Mouse (Mus musculus): Measurements from ENCODE around the gene Anxa11. TPM values are rescaled to one million over a fixed set of nuclear protein-coding genes. Genes with fewer than 3 reads are reported as not detected.
"Not testable (repeated sequence)": the region's sequence is repeated elsewhere in the genome, so short reads cannot be mapped to it uniquely, and the experiment has no call there.

Gene Anxa11
- polyA plus RNA-seq, 1 experiment from 2014 or later, result 3.1 TPM

- Histone ChIP-seq H3K9ac (ENCODE audit: low read depth, low read length) (no peak overlapping the region), H3K4me3 (ENCODE audit: low read length) (no peak overlapping the region), H3K36me3 (ENCODE audit: control insufficient read depth, insufficient read depth, low read length) (no peaks in the 10 kb centered on the region), H3K27ac (ENCODE audit: low read depth, low read length) (peak overlapping the region; percentile 44; the same call in 1 of the 2 replicates), H3K9me3 (ENCODE audit: control insufficient read depth, low read length) (no peaks in the 10 kb centered on the region), H3K4me1 (ENCODE audit: control insufficient read depth, insufficient read depth, low read depth, low read length) (no peaks in the 10 kb centered on the region; the same call in none of the 2 replicates), H3K27me3 (replicated peaks; ENCODE audit: control insufficient read depth, insufficient read depth, low read length) (no peaks in the 10 kb centered on the region), H3K4me2 (ENCODE audit: low read length) (no peak overlapping the region)
- ATAC-seq, result peak; percentile 85
- 67% methylated on average over 7 of the region's 7 CpGs for whole genome bisulfite sequencing
Observed at GRCm38 (mm10) chr14:25805871-25806270, 36.1 kb upstream of the Anxa11 start.

GRCm38 (mm10) chr14:25806561-25806960, 35.4 kb upstream of the Anxa11 start:
- Histone ChIP-seq H3K4me1 (ENCODE audit: control insufficient read depth, insufficient read depth, low read depth, low read length) (no peaks in the 10 kb centered on the region; the same call in none of the 2 replicates), H3K36me3 (ENCODE audit: control insufficient read depth, insufficient read depth, low read length) (no peaks in the 10 kb centered on the region), H3K9ac (ENCODE audit: low read depth, low read length) (no peak overlapping the region), H3K27ac (ENCODE audit: low read depth, low read length) (no peak overlapping the region), H3K4me3 (ENCODE audit: low read length) (no peak overlapping the region), H3K4me2 (ENCODE audit: low read length) (no peak overlapping the region), H3K9me3 (ENCODE audit: control insufficient read depth, low read length) (no peaks in the 10 kb centered on the region), H3K27me3 (replicated peaks; ENCODE audit: control insufficient read depth, insufficient read depth, low read length) (no peaks in the 10 kb centered on the region)
- WGBS, result 93% methylated on average over 7 of the region's 7 CpGs
- no peak for ATAC-seq

GRCm38 (mm10) chr14:25811026-25811425, 30.9 kb upstream of the Anxa11 start:
- not testable (repeated sequence) for H3K36me3 ChIP-seq (ENCODE audit: control insufficient read depth, insufficient read depth, low read length); H3K9ac ChIP-seq (ENCODE audit: low read depth, low read length); H3K4me2 ChIP-seq (ENCODE audit: low read length); H3K9me3 ChIP-seq (ENCODE audit: control insufficient read depth, low read length); H3K27me3 ChIP-seq (replicated peaks; ENCODE audit: control insufficient read depth, insufficient read depth, low read length); H3K4me3 ChIP-seq (ENCODE audit: low read length); H3K27ac ChIP-seq (ENCODE audit: low read depth, low read length); ATAC-seq; H3K4me1 ChIP-seq (ENCODE audit: control insufficient read depth, insufficient read depth, low read depth, low read length)
- 87% methylated on average over 1 of the region's 1 CpGs for WGBS

- H3K9ac ChIP-seq (ENCODE audit: low read depth, low read length), result no peak overlapping the region
- no peaks in the 10 kb centered on the region for H3K9me3 ChIP-seq (ENCODE audit: control insufficient read depth, low read length)
- H3K4me1 ChIP-seq (ENCODE audit: control insufficient read depth, insufficient read depth, low read depth, low read length), result no peaks in the 10 kb centered on the region
- no peak overlapping the region for H3K4me2 ChIP-seq (ENCODE audit: low read length)
- H3K27me3 ChIP-seq (replicated peaks; ENCODE audit: control insufficient read depth, insufficient read depth, low read length), result no peaks in the 10 kb centered on the region
- H3K36me3 ChIP-seq (ENCODE audit: control insufficient read depth, insufficient read depth, low read length), result no peaks in the 10 kb centered on the region
- no peak overlapping the region for H3K27ac ChIP-seq (ENCODE audit: low read depth, low read length)
- H3K4me3 ChIP-seq (ENCODE audit: low read length), result no peak overlapping the region
- ATAC-seq, result no peak
Observed at GRCm38 (mm10) chr14:25814140-25814539, 27.8 kb upstream of the Anxa11 start.

GRCm38 (mm10) chr14:25816416-25816815, 25.5 kb upstream of the Anxa11 start:
- Histone ChIP-seq H3K4me2 (ENCODE audit: low read length) (no peak overlapping the region), H3K36me3 (ENCODE audit: control insufficient read depth, insufficient read depth, low read length) (no peaks in the 10 kb centered on the region), H3K27ac (ENCODE audit: low read depth, low read length) (no peak overlapping the region), H3K9me3 (ENCODE audit: control insufficient read depth, low read length) (no peaks in the 10 kb centered on the region), H3K9ac (ENCODE audit: low read depth, low read length) (no peak overlapping the region), H3K27me3 (replicated peaks; ENCODE audit: control insufficient read depth, insufficient read depth, low read length) (no peaks in the 10 kb centered on the region), H3K4me1 (ENCODE audit: control insufficient read depth, insufficient read depth, low read depth, low read length) (no peaks in the 10 kb centered on the region), H3K4me3 (ENCODE audit: low read length) (no peak overlapping the region)
- peak; percentile 77 for ATAC-seq
- WGBS, result 10% methylated on average over 9 of the region's 9 CpGs

- ATAC-seq, result no peak
- Histone ChIP-seq H3K27ac (ENCODE audit: low read depth, low read length) (no peak overlapping the region), H3K9me3 (ENCODE audit: control insufficient read depth, low read length) (no peaks in the 10 kb centered on the region), H3K36me3 (ENCODE audit: control insufficient read depth, insufficient read depth, low read length) (no peaks in the 10 kb centered on the region), H3K9ac (ENCODE audit: low read depth, low read length) (no peak overlapping the region), H3K4me1 (ENCODE audit: control insufficient read depth, insufficient read depth, low read depth, low read length) (no peaks in the 10 kb centered on the region), H3K27me3 (replicated peaks; ENCODE audit: control insufficient read depth, insufficient read depth, low read length) (no peaks in the 10 kb centered on the region), H3K4me3 (ENCODE audit: low read length) (no peak overlapping the region), H3K4me2 (ENCODE audit: low read length) (no peak overlapping the region)
- 77% methylated on average over 1 of the region's 1 CpGs for whole genome bisulfite sequencing
Observed at GRCm38 (mm10) chr14:25822584-25822983, 19.4 kb upstream of the Anxa11 start.

- no peak overlapping the region for H3K9ac ChIP-seq (ENCODE audit: low read depth, low read length)
- WGBS, result 40% methylated on average over 5 of the region's 5 CpGs
Observed at GRCm38 (mm10) chr14:25824995-25825394, 17.0 kb upstream of the Anxa11 start.

GRCm38 (mm10) chr14:25825880-25826626, 15.9 kb upstream of the Anxa11 start:
- Histone ChIP-seq H3K4me2 (ENCODE audit: low read length) (no peak overlapping the region), H3K27me3 (replicated peaks; ENCODE audit: control insufficient read depth, insufficient read depth, low read length) (no peaks in the 10 kb centered on the region), H3K4me3 (ENCODE audit: low read length) (no peak overlapping the region), H3K4me1 (ENCODE audit: control insufficient read depth, insufficient read depth, low read depth, low read length) (no peaks in the 10 kb centered on the region), H3K9me3 (ENCODE audit: control insufficient read depth, low read length) (no peaks in the 10 kb centered on the region), H3K36me3 (ENCODE audit: control insufficient read depth, insufficient read depth, low read length) (no peaks in the 10 kb centered on the region), H3K27ac (ENCODE audit: low read depth, low read length) (no peak overlapping the region), H3K9ac (ENCODE audit: low read depth, low read length) (no peak overlapping the region)
- ATAC-seq, result no peak
- WGBS, result 89% methylated on average over 11 of the region's 11 CpGs

More at GRCm38 (mm10) chr14:25824995-25825394, 17.0 kb upstream of the Anxa11 start:
- H3K27ac ChIP-seq (ENCODE audit: low read depth, low read length), result no peak overlapping the region
- H3K4me1 ChIP-seq (ENCODE audit: control insufficient read depth, insufficient read depth, low read depth, low read length), result no peaks in the 10 kb centered on the region
- no peaks in the 10 kb centered on the region for H3K9me3 ChIP-seq (ENCODE audit: control insufficient read depth, low read length)
- H3K4me2 ChIP-seq (ENCODE audit: low read length), result no peak overlapping the region
- H3K27me3 ChIP-seq (replicated peaks; ENCODE audit: control insufficient read depth, insufficient read depth, low read length), result no peaks in the 10 kb centered on the region
- H3K36me3 ChIP-seq (ENCODE audit: control insufficient read depth, insufficient read depth, low read length), result no peaks in the 10 kb centered on the region
- ATAC-seq, result no peak
- no peak overlapping the region for H3K4me3 ChIP-seq (ENCODE audit: low read length)

- H3K36me3 ChIP-seq (ENCODE audit: control insufficient read depth, insufficient read depth, low read length), result no peaks in the 10 kb centered on the region
- no peak overlapping the region for H3K4me2 ChIP-seq (ENCODE audit: low read length)
- 99% methylated on average over 2 of the region's 2 CpGs for WGBS
- H3K27me3 ChIP-seq (replicated peaks; ENCODE audit: control insufficient read depth, insufficient read depth, low read length), result no peaks in the 10 kb centered on the region
- no peak overlapping the region for H3K27ac ChIP-seq (ENCODE audit: low read depth, low read length)
- no peak overlapping the region for H3K9ac ChIP-seq (ENCODE audit: low read depth, low read length)
- no peak overlapping the region for H3K4me3 ChIP-seq (ENCODE audit: low read length)
- ATAC-seq, result no peak
- no peaks in the 10 kb centered on the region for H3K4me1 ChIP-seq (ENCODE audit: control insufficient read depth, insufficient read depth, low read depth, low read length)
- H3K9me3 ChIP-seq (ENCODE audit: control insufficient read depth, low read length), result no peaks in the 10 kb centered on the region
Observed at GRCm38 (mm10) chr14:25826866-25827265, 15.1 kb upstream of the Anxa11 start.

All from hindbrain, embryonic 16.5 days (tissue).